Mouse (Mus musculus) right cerebral cortex, postnatal 4 days (tissue): ENCODE measurements around the gene Prc1.
"Not testable (repeated sequence)": the region's sequence is repeated elsewhere in the genome, so short reads cannot be mapped to it uniquely, and the experiment has no call there.

ENCODE experiments used
- DNase-seq: peaks from one replicate; pipeline ENCODE4 v3.0.0-alpha.2; 2022

Gene Prc1

GRCm38 (mm10) chr7:80287736-80288135 is 6.5 kb upstream of the Prc1 start:
- DNase-seq: no peak

GRCm38 (mm10) chr7:80294764-80295648 is 756 bp downstream of the Prc1 start:
- no peak for DNase-seq

- no peak for DNase-seq
Observed at GRCm38 (mm10) chr7:80296462-80296861, 2.2 kb downstream of the Prc1 start.

GRCm38 (mm10) chr7:80297041-80297440 is 2.8 kb downstream of the Prc1 start:
- DNase-seq: no peak

GRCm38 (mm10) chr7:80298754-80299153 is 4.5 kb downstream of the Prc1 start:
- DNase-seq: no peak

- no peak for DNase-seq
Observed at GRCm38 (mm10) chr7:80299568-80299967, 5.3 kb downstream of the Prc1 start.

- DNase-seq: no peak
Observed at GRCm38 (mm10) chr7:80301522-80301921, 7.3 kb downstream of the Prc1 start.

GRCm38 (mm10) chr7:80307766-80308165 is 13.5 kb downstream of the Prc1 start:
- no peak for DNase-seq

GRCm38 (mm10) chr7:80310771-80311170 is 16.5 kb downstream of the Prc1 start:
- DNase-seq: no peak

- DNase-seq: no peak
Observed at GRCm38 (mm10) chr7:80315733-80316132, 21.5 kb downstream of the Prc1 start.

GRCm38 (mm10) chr7:80317439-80318115 is 23.3 kb downstream of the Prc1 start:
- no peak for DNase-seq

- DNase-seq: no peak
Observed at GRCm38 (mm10) chr7:80318670-80319069, 24.4 kb downstream of the Prc1 start.

- DNase-seq: no peak
Observed at GRCm38 (mm10) chr7:80319846-80320496, 25.7 kb downstream of the Prc1 start.

- no peak for DNase-seq
Observed at GRCm38 (mm10) chr7:80323336-80323735, 29.1 kb downstream of the Prc1 start.

- DNase-seq: peak; percentile 97
Observed at GRCm38 (mm10) chr7:80324043-80324815, 30.0 kb downstream of the Prc1 start, which contains the start of gene Rccd1. TSS of gene Rccd1 (minus strand) at chr7:80324454.

- not testable (repeated sequence) for DNase-seq
Observed at GRCm38 (mm10) chr7:80324816-80325119, 30.5 kb downstream of the Prc1 start.

GRCm38 (mm10) chr7:80325292-80325868 is 31.1 kb downstream of the Prc1 start:
- DNase-seq: no peak

- DNase-seq: no peak
Observed at GRCm38 (mm10) chr7:80326076-80326475, 31.8 kb downstream of the Prc1 start.

- DNase-seq: no peak
Observed at GRCm38 (mm10) chr7:80330278-80330677, 36.0 kb downstream of the Prc1 start.

GRCm38 (mm10) chr7:80331433-80331832 is 37.2 kb downstream of the Prc1 start:
- DNase-seq: no peak

GRCm38 (mm10) chr7:80334848-80335247 is 40.6 kb downstream of the Prc1 start:
- DNase-seq: no peak

GRCm38 (mm10) chr7:80336932-80337331 is 42.7 kb downstream of the Prc1 start:
- no peak for DNase-seq

GRCm38 (mm10) chr7:80339371-80339770 is 45.1 kb downstream of the Prc1 start:
- peak; percentile 38 for DNase-seq
